Mouse (Mus musculus) left cerebral cortex, adult 6 months (tissue): Measurements from ENCODE around the gene Gm11437. TPM values are rescaled to one million over a fixed set of nuclear protein-coding genes. Genes with fewer than 3 reads are reported as not detected.

Source experiments
- long read RNA-seq, 2 experiments: library from polyadenylated mRNA; unstranded; transcript quantifications; one replicate each; pipeline ENCODE4 v2.0.0; 2019 to 2020
- polyA plus RNA-seq: library from polyadenylated mRNA; unstranded; fragments of <200 nt; fragmentation: Nextera tagmentation; gene quantifications from 2 replicates; pipeline ENCODE4 v1.2.3, GENCODE M21; 2021

Gene Gm11437
- not detected in 2 replicates for polyA plus RNA-seq
- long read RNA-seq, experiment 1, result 0 reads
- long read RNA-seq, experiment 2, result 0 reads

DNA sequence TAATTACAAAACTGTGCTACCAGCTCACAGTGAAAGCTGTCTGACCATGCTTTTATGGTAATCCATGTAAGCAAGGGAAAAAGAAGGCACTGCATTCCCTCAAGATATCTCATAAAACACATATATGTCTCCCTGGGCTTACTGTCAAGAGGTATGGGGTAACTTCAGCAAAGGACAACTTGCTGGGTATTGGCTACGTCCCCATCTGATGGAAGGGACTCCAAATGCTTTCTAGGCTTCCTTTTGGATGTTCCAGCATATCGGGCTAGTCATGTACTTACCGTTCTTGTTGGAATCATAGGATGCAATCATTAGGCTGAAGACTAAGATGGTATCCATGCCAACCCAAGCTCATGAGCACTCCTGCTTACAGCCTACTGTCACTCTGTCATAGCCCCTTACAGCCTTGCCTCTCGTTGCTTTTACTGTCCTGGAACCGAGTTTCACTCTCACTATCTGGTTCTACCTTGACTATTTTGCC is at the start of gene Gm11437:
TSS of gene Gm11437 (minus strand) at position 431 of the 481 bp plus-strand sequence.

DNA sequence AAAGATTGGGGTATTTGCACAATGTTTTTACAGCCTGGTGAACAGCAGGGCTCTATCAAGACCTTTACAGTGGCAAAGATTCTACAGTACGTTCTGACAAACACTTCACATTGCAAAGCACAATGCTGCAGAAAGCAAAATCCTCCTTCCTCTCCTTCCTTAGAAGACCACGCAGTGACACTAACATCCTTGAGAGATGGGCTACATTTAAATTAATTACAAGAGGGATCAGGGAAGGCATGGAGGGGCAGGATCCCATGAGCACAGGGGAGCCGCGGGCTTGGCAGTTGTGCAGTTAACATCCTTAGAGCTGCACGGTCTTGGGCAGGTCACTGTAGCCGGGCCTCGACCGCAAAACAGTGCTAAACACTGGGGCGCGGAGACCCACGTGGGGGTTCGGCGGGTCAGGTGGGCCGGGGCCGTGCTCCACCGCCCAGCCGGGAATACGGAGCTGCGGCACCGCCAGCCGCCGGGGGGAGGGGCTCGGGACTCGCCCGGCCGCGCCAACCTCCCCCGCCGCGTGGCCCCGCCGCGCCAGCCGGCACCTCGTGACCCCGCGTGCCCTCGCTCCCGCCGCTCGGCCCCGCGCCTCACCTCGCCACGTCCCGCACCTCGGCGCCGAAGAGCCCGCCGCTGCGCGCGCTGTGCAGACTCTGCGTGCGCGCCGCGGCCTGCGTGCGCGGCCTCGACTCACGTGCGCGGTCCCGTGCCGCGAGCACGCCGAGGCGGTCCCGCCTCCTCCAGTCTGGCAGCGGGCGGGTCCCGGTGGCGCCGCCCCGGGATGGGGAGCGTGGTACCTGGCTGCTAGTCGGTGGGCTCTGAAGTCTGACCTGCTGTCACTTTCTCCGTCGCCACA is 38.1 kb downstream of the Gm11437 start, which contains the start of the genes Tada2a and Acaca:
TSS of gene Tada2a (minus strand) at position 658 of the 856 bp plus-strand sequence.
TSS of gene Acaca (plus strand) at position 730 of the 856 bp plus-strand sequence.

Other genes with a start within 250 kb of the Gm11437 start
- 9.8 and 12.2 TPM in 2 replicates for gene Ddx52, start 225.4 kb downstream of the Gm11437 start, polyA plus RNA-seq
- gene Synrg, start 203.0 kb downstream of the Gm11437 start, polyA plus RNA-seq, result 6.0 and 7.5 TPM in 2 replicates
- gene Dusp14, start 98.2 kb downstream of the Gm11437 start, polyA plus RNA-seq, result 115 and 123 TPM in 2 replicates
- 16.4 and 21.0 TPM in 2 replicates for gene Tada2a, start 37.9 kb downstream of the Gm11437 start, polyA plus RNA-seq
- 12.6 and 13.1 TPM in 2 replicates for gene Acaca, start 37.8 kb downstream of the Gm11437 start, polyA plus RNA-seq